Mouse (Mus musculus) hindbrain, embryonic 13.5 days (tissue): ENCODE measurements around the gene Ptprj. TPM values are rescaled to one million over a fixed set of nuclear protein-coding genes. Genes with fewer than 3 reads are reported as not detected.

ENCODE experiments used
- ATAC-seq: fragments of 200-750 bp; cut with Nextera tagmentation; 2 replicates; pipeline ENCODE4 v1.8.0; 2017; ENCODE audit warnings: moderate TSS enrichment; ENCODE audit not compliant: low FRiP score
- H3K27ac ChIP-seq: fragments of 300-500 bp; sonication (generic); 2 replicates; pipeline ENCODE4 v1.5.1; 2015; ENCODE audit warnings: inconsistent platforms, mild to moderate bottlenecking, moderate library complexity
- H3K27me3 ChIP-seq: fragments of 300-500 bp; sonication (generic); 2 replicates; pipeline ENCODE4 v1.6.1; 2015; ENCODE audit warnings: mild to moderate bottlenecking, inconsistent platforms
- H3K36me3 ChIP-seq: fragments of 300-500 bp; sonication (generic); 2 replicates; pipeline ENCODE4 v1.6.1; 2015; ENCODE audit warnings: mild to moderate bottlenecking, inconsistent platforms
- H3K4me1 ChIP-seq: fragments of 300-500 bp; sonication (generic); replicated peaks from 2 replicates; pipeline ENCODE4 v1.6.1; 2015; ENCODE audit warnings: inconsistent platforms
- H3K4me2 ChIP-seq: fragments of 300-500 bp; sonication (generic); 2 replicates; pipeline ENCODE4 v1.6.1; 2015; ENCODE audit warnings: inconsistent platforms, mild to moderate bottlenecking, moderate library complexity
- H3K4me3 ChIP-seq: fragments of 300-500 bp; sonication (generic); 2 replicates; pipeline ENCODE4 v1.5.1; 2015; ENCODE audit warnings: mild to moderate bottlenecking, inconsistent platforms
- H3K9ac ChIP-seq: fragments of 300-500 bp; sonication (generic); 2 replicates; pipeline ENCODE4 v1.6.1; 2015; ENCODE audit warnings: mild to moderate bottlenecking, inconsistent platforms
- H3K9me3 ChIP-seq: fragments of 300-500 bp; sonication (generic); 2 replicates; pipeline ENCODE4 v1.6.1; 2016; ENCODE audit warnings: inconsistent platforms
- WGBS: fragments of 180-500 bp; shearing (Covaris S2); methylation state at CpG from one replicate; pipeline ENCODE4 v1.1.7; 2015; 5-methylcytosine and 5-hydroxymethylcytosine counted together
- polyA plus RNA-seq: library from polyadenylated mRNA; unstranded; fragments of >200 nt; fragmentation: Nextera tagmentation; extraction: Ambion mirVana; gene quantifications from 2 replicates; pipeline ENCODE4 v1.2.1, GENCODE M21; 2015

Gene Ptprj
- 3.8 and 4.3 TPM in 2 replicates for polyA plus RNA-seq

DNA sequence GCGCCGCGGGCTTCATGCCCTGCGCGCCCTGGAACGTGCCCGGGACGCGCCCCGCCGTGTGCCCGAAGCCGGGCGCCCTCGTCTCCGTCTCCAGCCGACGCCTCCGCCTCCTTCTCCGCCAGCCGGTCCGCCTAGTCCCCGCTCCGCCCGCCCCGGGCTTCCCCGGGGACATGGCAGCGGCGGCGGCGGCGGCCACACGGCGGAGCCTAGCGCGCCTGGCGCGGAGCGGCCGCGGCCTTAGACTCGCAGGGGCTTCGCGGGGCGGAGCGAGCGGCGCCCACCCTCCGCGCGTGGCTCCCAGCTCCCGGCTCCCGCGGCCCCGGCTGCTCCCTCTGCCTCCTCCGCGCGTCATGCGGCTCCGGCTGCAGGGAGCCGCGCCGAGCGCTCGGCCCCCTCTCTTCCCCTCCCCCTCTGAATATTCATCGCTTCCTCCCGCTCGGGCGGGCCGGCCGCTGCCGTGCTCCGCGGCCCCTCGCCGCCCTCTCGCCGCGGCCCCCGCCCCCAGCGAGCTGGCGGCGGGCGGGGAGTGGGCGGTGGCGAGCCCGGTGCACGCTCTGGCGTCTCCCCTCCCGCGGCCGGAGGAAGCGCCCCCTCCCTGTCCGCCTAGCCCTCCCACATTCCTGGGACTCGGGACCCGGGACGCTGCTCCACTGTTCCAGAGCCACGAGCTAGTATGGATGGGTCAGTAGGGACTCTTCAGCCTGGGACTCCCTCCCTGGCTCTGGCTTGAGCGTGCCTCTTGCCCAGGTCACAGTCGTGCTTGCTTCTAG, at the start of gene Ptprj:
TSS of gene Ptprj (minus strand) at position 412 of the 770 bp plus-strand sequence.
- Histone ChIP-seq H3K36me3 (no peaks in the 10 kb centered on the region), H3K9ac (peak within 1 kb of the TSS; percentile 96), H3K4me2 (peak within 1 kb of the TSS; percentile 87), H3K4me1 (peaks cover 25% of the 10 kb centered on the region), H3K9me3 (no peaks in the 10 kb centered on the region), H3K27me3 (no peaks in the 10 kb centered on the region), H3K27ac (peak within 1 kb of the TSS; percentile 94), H3K4me3 (peak within 1 kb of the TSS; percentile 92)
- peak; percentile 84 for ATAC-seq
- WGBS, result under 1% methylated on average over 64 of the region's 100 CpGs

DNA sequence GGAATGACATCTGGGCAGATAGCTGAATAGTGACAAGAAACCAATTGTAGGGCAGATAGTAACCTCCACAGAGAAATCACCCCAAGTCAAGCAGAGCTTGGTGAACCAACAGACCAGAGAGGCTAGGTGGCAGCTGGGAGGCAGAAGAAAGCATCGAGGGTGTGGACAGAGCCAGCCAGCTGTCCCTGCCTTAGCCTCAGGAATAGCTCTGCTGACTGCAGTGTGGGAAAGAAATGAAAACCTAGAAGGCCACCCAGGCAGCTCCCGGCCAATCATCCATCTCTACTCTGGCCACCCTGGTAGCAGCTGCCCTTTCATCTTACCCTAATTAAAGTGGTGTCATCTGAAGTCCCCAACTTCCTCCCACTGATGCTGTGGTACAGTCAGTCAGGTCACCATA, 49.1 kb upstream of the Ptprj start:
- no peak overlapping the region for H3K4me2 ChIP-seq
- 49% methylated on average over 2 of the region's 2 CpGs for WGBS
- no peak overlapping the region for H3K4me3 ChIP-seq
- H3K4me1 ChIP-seq, result no peaks in the 10 kb centered on the region
- ATAC-seq, result no peak
- no peaks in the 10 kb centered on the region for H3K27me3 ChIP-seq
- no peaks in the 10 kb centered on the region for H3K9me3 ChIP-seq
- H3K9ac ChIP-seq, result no peak overlapping the region
- H3K36me3 ChIP-seq, result no peaks in the 10 kb centered on the region
- H3K27ac ChIP-seq, result no peak overlapping the region

DNA sequence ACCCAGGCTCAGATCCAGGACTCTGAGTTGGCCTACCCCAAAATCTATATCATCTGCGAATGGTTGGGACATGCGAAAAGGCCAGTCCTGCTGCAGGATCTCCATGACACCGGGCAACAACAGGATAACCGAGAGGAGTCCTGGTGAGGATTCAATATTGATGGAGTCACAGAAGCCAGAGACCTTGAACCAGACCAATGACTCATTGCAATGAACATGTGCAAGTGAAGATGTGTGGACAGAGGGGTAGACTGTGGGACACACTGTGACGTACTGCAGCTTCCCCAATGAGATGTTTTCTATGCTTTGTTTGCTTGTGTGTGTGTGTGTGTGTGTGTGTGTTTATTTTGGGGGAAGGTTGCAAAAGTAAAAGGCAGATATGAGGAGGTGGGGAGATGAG, 47.8 kb upstream of the Ptprj start:
- H3K27ac ChIP-seq, result no peak overlapping the region
- no peak overlapping the region for H3K9ac ChIP-seq
- 92% methylated on average over 5 of the region's 5 CpGs for WGBS
- H3K27me3 ChIP-seq, result no peaks in the 10 kb centered on the region
- H3K4me2 ChIP-seq, result no peak overlapping the region
- H3K9me3 ChIP-seq, result no peaks in the 10 kb centered on the region
- H3K4me1 ChIP-seq, result no peaks in the 10 kb centered on the region
- H3K4me3 ChIP-seq, result no peak overlapping the region
- no peaks in the 10 kb centered on the region for H3K36me3 ChIP-seq
- ATAC-seq, result no peak

DNA sequence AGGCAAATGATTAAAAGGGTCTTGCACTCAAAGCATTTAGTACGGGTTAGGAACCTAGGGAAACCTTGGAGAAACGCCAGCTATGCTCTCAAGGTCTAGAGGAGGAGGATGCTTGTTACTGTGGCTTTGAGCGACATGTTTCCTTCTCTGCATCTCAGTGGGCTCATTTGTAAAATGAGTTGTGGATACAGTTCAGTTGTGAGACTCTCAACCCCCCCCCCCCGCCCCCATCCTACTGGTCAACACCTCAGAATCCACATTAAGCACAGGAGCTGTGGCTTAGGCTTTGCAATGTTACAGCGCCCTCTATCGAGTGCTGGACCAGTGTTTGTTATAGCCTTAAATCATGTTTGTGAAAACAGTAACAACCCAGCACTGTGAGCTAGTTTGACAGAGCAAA, 44.5 kb upstream of the Ptprj start:
- no peaks in the 10 kb centered on the region for H3K4me1 ChIP-seq
- H3K9me3 ChIP-seq, result no peaks in the 10 kb centered on the region
- H3K36me3 ChIP-seq, result no peaks in the 10 kb centered on the region
- ATAC-seq, result peak; percentile 82
- H3K9ac ChIP-seq, result no peak overlapping the region
- no peak overlapping the region for H3K4me2 ChIP-seq
- no peak overlapping the region for H3K27ac ChIP-seq
- no peak overlapping the region for H3K4me3 ChIP-seq
- 9% methylated on average over 6 of the region's 6 CpGs for WGBS
- no peaks in the 10 kb centered on the region for H3K27me3 ChIP-seq

GRCm38 (mm10) chr2:90624339-90624738, 43.9 kb upstream of the Ptprj start:
- H3K36me3 ChIP-seq, result no peaks in the 10 kb centered on the region
- H3K4me3 ChIP-seq, result no peak overlapping the region
- H3K27ac ChIP-seq, result no peak overlapping the region
- H3K4me2 ChIP-seq, result no peak overlapping the region
- H3K27me3 ChIP-seq, result no peaks in the 10 kb centered on the region
- H3K4me1 ChIP-seq, result no peaks in the 10 kb centered on the region
- H3K9ac ChIP-seq, result no peak overlapping the region
- no peak for ATAC-seq
- H3K9me3 ChIP-seq, result no peaks in the 10 kb centered on the region
- 36% methylated on average over 4 of the region's 4 CpGs for WGBS

- Histone ChIP-seq H3K27me3 (no peaks in the 10 kb centered on the region), H3K4me2 (no peak overlapping the region), H3K9ac (no peak overlapping the region), H3K9me3 (no peaks in the 10 kb centered on the region), H3K4me3 (no peak overlapping the region), H3K4me1 (no peaks in the 10 kb centered on the region), H3K36me3 (no peaks in the 10 kb centered on the region), H3K27ac (no peak overlapping the region)
- 80% methylated on average over 5 of the region's 5 CpGs for WGBS
- ATAC-seq, result no peak
Measured at GRCm38 (mm10) chr2:90620815-90621214, 40.4 kb upstream of the Ptprj start.

- no peaks in the 10 kb centered on the region for H3K4me1 ChIP-seq
- H3K9ac ChIP-seq, result no peak overlapping the region
- no peaks in the 10 kb centered on the region for H3K9me3 ChIP-seq
- H3K27me3 ChIP-seq, result no peaks in the 10 kb centered on the region
- no peak for ATAC-seq
- no peaks in the 10 kb centered on the region for H3K36me3 ChIP-seq
- no peak overlapping the region for H3K27ac ChIP-seq
- no peak overlapping the region for H3K4me2 ChIP-seq
- 53% methylated on average over 2 of the region's 2 CpGs for WGBS
- H3K4me3 ChIP-seq, result no peak overlapping the region
Measured at GRCm38 (mm10) chr2:90619648-90620047, 39.2 kb upstream of the Ptprj start.

DNA sequence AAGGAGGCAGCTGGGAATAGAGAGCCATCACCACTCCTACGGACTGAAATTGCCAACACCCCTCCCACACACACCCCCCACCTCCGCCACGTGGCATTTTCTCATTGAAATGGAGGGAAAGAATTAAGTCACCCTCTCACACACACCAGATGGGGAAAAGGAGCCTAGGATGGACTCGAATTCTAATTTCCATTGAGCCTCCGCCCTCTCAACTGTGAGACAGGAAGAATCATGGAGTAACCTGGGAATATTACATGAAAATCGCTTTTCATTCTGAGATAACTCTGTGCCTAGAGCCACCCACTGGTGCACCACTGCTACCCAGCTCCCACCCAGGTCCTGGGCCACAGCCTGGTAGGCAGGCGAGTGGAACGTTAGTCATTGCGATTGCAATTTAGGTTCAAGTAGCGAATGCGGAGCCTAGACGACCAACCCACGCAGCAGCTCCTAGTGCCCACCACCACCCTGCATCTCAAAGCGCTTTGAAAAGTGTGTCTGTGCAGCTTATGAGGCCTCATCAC, 34.3 kb upstream of the Ptprj start:
- Histone ChIP-seq H3K36me3 (no peaks in the 10 kb centered on the region), H3K9ac (no peak overlapping the region), H3K27me3 (no peaks in the 10 kb centered on the region), H3K9me3 (no peaks in the 10 kb centered on the region), H3K4me2 (no peak overlapping the region), H3K27ac (no peak overlapping the region), H3K4me3 (no peak overlapping the region), H3K4me1 (no peaks in the 10 kb centered on the region)
- 85% methylated on average over 14 of the region's 14 CpGs for WGBS
- ATAC-seq, result no peak

DNA sequence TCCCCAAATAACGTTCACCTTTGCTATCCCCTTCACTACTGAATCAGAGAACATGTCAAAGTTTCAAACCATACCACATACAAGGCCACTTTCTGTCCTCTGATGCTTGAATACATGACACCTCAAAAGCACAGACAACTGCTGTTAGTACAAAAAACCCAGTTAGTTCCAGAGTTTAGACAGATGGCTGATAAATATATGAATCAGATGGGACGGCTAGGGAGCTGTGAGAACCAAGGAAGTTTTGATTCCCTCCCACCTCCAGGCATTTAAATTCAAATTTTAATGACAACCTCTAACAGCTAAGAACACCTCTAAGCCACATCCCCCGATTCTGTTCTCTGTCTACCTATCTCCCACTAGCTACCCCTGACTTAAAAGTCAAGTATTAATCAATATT, 33.1 kb upstream of the Ptprj start:
- Histone ChIP-seq H3K27me3 (no peaks in the 10 kb centered on the region), H3K9me3 (no peaks in the 10 kb centered on the region), H3K4me3 (no peak overlapping the region), H3K4me1 (no peaks in the 10 kb centered on the region), H3K36me3 (no peaks in the 10 kb centered on the region), H3K27ac (no peak overlapping the region), H3K9ac (no peak overlapping the region), H3K4me2 (no peak overlapping the region)
- no peak for ATAC-seq
- 75% methylated on average over 3 of the region's 3 CpGs for WGBS

- 88% methylated on average over 2 of the region's 2 CpGs for WGBS
- Histone ChIP-seq H3K4me3 (no peak overlapping the region), H3K9me3 (no peaks in the 10 kb centered on the region), H3K36me3 (no peaks in the 10 kb centered on the region), H3K27me3 (no peaks in the 10 kb centered on the region), H3K4me2 (no peak overlapping the region), H3K4me1 (no peaks in the 10 kb centered on the region), H3K27ac (no peak overlapping the region), H3K9ac (no peak overlapping the region)
- ATAC-seq, result no peak
Measured at GRCm38 (mm10) chr2:90613006-90613405, 32.6 kb upstream of the Ptprj start.

- Histone ChIP-seq H3K27ac (no peak overlapping the region), H3K4me1 (no peaks in the 10 kb centered on the region), H3K36me3 (no peaks in the 10 kb centered on the region), H3K9ac (no peak overlapping the region), H3K4me3 (no peak overlapping the region), H3K4me2 (no peak overlapping the region), H3K9me3 (no peaks in the 10 kb centered on the region), H3K27me3 (no peaks in the 10 kb centered on the region)
- no peak for ATAC-seq
- 88% methylated on average over 10 of the region's 10 CpGs for WGBS
Measured at GRCm38 (mm10) chr2:90611959-90612571, 31.6 kb upstream of the Ptprj start.

DNA sequence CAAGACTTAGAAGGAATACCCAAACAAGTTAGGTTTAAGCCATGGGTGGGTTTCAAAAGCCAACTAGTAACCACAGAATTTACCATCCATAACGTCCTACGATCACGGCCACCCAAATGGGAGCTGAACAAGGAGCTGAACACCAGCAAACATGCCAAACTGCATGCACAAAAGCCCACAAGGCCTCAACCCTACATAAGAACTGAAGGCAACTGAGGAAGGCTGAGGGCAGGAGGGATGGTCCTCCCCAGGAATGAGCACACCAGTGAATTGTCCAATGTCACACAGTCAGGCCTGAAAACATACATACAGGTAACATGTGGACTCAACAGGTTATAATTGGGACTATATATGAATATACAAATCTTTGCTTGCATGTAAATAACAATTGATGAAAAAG, 20.6 kb upstream of the Ptprj start:
- Histone ChIP-seq H3K4me1 (no peaks in the 10 kb centered on the region), H3K36me3 (no peaks in the 10 kb centered on the region), H3K27me3 (no peaks in the 10 kb centered on the region), H3K4me3 (no peak overlapping the region), H3K27ac (no peak overlapping the region), H3K4me2 (no peak overlapping the region), H3K9me3 (no peaks in the 10 kb centered on the region), H3K9ac (no peak overlapping the region)
- ATAC-seq, result no peak
- WGBS, result 99% methylated on average over 3 of the region's 3 CpGs

- H3K4me2 ChIP-seq, result no peak overlapping the region
- WGBS, result 84% methylated on average over 1 of the region's 1 CpGs
Measured at GRCm38 (mm10) chr2:90588141-90588540, 7.7 kb upstream of the Ptprj start.

More at GRCm38 (mm10) chr2:90588141-90588540, 7.7 kb upstream of the Ptprj start:
- Histone ChIP-seq H3K4me3 (no peak overlapping the region), H3K27ac (no peak overlapping the region), H3K4me1 (no peaks in the 10 kb centered on the region), H3K9ac (no peak overlapping the region), H3K27me3 (no peaks in the 10 kb centered on the region), H3K9me3 (no peaks in the 10 kb centered on the region), H3K36me3 (no peaks in the 10 kb centered on the region)
- ATAC-seq, result no peak
